Mouse (Mus musculus): ENCODE data around the gene Gsto2.

Gene Gsto2

GRCm38 (mm10) chr19:47891562-47892312, 26.4 kb downstream of the Gsto2 start:
- DNase-seq (ENCODE audit: low read depth) = no peak

- no peak for DNase-seq (ENCODE audit: low read depth)
Measured at GRCm38 (mm10) chr19:47893092-47893491, 27.8 kb downstream of the Gsto2 start.

- DNase-seq (ENCODE audit: low read depth) = no peak
Measured at GRCm38 (mm10) chr19:47898472-47899079, 33.2 kb downstream of the Gsto2 start.

- no peak for DNase-seq (ENCODE audit: low read depth)
Measured at GRCm38 (mm10) chr19:47900012-47900411, 34.7 kb downstream of the Gsto2 start.

- no peak for DNase-seq (ENCODE audit: low read depth)
Measured at GRCm38 (mm10) chr19:47900558-47900957, 35.2 kb downstream of the Gsto2 start.

- DNase-seq (ENCODE audit: low read depth) = no peak
Measured at GRCm38 (mm10) chr19:47902316-47903201, 37.2 kb downstream of the Gsto2 start.

DNA sequence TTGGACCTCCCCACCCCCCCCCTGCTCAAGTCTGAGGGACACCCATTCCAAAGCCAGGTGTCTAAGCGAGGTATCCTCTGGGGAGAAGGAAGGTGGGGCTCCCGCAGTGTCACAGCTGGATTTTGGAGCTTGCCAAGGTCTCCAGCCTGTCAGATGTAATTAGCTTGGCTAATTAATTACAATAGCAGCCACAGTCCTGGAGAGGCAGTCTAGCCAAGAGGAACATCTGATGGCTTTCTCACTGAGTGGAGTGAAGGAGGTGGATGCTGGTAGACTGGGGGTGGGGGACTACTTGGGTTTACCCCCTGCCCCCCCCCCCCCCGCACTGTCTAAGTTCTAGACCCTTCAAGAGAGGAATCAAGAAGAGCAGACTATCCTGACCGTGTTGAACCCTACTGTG, 38.3 kb downstream of the Gsto2 start:
- DNase-seq (ENCODE audit: low read depth) = no peak

- no peak for DNase-seq (ENCODE audit: low read depth)
Measured at GRCm38 (mm10) chr19:47905081-47905480, 39.7 kb downstream of the Gsto2 start.

DNA sequence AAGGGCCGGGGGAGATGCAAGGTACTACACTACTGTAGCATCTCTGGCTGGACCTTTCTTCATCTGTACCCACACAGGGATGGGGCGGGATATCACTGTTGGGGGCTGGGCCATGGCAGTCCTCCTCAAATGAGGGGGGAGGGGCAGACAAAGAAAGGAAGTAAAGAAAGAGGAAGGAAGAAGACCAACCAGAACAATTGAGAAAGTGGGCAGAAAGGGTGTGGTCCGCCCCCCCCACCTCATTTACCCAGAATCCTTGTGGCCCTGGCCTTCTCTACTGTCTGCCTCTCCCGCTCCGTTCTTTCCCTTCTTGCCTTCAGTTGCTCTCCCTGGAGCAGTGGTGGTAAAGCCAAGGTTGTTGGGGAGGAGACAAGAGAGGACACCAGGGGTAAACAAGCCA, 40.3 kb downstream of the Gsto2 start:
- no peak for DNase-seq (ENCODE audit: low read depth)

DNA sequence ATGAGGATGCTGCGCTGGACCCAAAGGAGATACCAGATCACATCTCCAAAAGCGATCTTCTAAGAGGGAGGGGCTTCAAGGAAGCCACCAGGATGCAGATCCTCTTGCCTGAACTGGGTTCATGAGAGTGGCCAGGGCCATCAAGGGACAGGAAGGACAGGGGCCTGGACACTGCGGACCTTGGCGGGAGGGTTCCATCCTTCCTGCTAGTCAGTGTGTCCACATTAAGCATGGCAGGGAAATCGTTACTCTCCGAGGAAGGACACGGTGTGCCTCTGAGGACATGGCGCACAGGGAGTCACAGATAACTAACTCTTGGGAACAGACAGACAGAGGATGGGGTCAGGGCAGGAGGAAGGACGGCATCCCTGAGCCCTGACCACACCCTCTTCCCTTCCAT, 42.3 kb downstream of the Gsto2 start:
- DNase-seq (ENCODE audit: low read depth) = no peak

DNA sequence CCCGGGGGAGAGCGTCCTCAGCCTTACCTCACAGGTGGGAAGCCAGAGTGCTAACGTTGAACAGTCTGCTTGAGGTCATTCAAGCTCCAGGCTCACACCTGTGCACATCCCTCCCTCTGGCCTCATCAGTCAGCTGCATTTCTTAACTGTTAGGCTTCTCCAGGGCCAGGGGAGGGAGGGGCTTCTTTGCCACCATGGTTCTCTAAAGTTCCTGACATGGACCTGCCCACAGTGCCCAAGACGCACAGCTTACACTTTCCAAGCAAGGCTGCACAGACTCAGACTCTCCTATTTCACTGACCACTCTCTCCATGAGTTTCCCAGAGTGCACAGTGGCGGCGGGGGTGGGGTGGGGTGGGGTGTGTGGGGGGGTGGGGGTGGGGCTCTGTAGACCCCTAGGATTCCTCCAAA, 43.6 kb downstream of the Gsto2 start:
- no peak for DNase-seq (ENCODE audit: low read depth)

DNA sequence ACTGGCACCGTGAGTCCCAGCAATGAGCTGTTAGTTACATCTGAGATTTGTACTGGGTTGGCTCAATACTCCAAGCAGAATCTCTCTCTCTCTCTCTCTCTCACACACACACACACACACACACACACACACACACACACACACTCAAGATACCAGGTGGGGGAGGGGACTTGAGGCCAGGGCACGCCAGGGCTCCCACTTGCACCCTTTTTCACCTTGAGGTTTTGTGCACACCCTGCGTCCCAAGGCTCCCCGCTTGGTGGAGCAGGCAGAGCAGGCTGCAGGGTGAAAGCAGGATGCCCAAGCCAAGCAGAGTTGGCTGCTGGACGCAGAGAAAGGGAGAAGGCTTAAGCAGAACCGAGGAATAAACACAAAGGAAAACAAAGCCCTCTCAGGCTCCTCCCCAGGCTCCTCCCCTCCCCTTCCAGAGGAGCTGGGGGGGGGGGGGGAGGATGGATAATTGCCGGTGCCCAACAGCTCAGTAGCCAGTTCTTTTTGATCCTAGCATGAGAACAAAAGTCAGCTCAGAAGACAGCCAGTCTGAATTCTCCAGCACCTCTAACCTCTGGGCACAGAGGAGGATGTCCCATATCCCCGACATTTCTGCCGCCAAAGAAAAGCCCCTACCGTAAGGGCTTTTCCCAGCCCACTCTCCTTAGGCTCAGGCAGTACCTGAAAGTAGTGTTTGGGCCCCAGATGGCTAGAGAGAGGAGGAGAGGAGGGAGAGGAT, 44.2 kb downstream of the Gsto2 start:
- DNase-seq (ENCODE audit: low read depth) = no peak

DNA sequence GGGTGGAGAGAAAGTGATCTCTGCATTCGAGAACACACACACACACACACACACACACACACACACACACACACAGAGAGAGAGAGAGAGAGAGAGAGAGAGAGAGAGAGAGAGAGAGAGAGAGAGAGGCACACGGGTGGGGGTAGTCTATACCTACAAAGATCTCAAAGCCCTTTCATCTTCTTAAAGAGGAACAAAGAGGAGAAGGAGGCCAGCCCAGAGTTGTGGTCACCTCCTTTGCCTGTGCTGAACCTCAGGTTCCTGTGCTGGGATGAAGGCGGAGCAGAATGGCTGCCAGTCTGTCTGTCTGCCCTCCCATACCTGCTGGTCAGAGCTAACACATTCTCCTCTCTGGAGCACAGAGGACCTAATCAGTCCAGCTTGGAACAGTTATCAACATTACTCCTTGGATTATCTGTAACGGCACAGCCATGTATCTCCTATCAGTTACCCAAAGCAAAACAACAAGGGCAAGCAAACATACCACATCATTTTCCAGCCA, 44.8 kb downstream of the Gsto2 start:
- peak; percentile 28 for DNase-seq (ENCODE audit: low read depth)

DNA sequence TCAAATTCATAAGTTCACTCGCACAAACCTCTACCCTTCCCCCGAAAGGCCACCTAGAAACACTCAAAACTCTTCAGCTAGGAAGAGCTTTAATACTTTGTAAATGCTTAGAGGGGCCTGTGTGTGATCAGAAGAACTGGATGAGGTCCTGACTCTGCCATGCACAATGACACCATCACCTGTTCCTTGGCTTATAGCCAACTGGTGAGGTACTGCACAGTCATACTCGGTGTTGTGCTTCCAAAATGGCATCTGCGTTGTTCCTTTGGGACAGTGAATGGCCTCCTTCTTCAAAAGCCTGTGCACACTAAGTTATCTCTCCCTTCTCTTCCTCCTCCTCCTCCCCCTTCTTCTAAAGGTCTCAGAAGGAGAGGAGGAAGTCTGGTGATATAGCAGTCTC, 45.4 kb downstream of the Gsto2 start:
- no peak for DNase-seq (ENCODE audit: low read depth)

GRCm38 (mm10) chr19:47913344-47913743, 48.0 kb downstream of the Gsto2 start:
- DNase-seq (ENCODE audit: low read depth) = no peak

GRCm38 (mm10) chr19:47914191-47914590, 48.9 kb downstream of the Gsto2 start:
- DNase-seq (ENCODE audit: low read depth) = no peak

DNA sequence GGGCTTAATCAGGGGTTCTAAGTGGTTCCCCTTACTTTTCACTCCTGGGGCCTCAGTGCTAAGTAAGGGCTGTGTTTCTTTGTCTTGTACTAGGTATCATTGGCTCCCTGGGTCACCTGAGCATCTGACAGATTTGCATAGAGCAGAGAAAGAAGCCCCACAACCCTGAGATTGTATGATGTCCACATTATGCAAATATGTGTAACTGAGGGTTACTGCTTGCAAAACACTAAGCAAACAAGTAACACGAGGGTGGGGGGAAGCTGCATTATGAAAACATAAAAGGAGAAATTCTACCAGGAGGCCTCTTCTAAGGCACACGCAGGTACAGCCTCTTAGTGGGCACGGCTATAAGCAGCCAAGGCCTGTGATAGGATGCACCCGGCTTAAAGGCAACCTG, 49.9 kb downstream of the Gsto2 start:
- DNase-seq (ENCODE audit: low read depth) = no peak

- no peak for DNase-seq (ENCODE audit: low read depth)
Measured at GRCm38 (mm10) chr19:47917396-47917795, 52.1 kb downstream of the Gsto2 start.

- no peak for DNase-seq (ENCODE audit: low read depth)
Measured at GRCm38 (mm10) chr19:47918016-47918415, 52.7 kb downstream of the Gsto2 start.

DNA sequence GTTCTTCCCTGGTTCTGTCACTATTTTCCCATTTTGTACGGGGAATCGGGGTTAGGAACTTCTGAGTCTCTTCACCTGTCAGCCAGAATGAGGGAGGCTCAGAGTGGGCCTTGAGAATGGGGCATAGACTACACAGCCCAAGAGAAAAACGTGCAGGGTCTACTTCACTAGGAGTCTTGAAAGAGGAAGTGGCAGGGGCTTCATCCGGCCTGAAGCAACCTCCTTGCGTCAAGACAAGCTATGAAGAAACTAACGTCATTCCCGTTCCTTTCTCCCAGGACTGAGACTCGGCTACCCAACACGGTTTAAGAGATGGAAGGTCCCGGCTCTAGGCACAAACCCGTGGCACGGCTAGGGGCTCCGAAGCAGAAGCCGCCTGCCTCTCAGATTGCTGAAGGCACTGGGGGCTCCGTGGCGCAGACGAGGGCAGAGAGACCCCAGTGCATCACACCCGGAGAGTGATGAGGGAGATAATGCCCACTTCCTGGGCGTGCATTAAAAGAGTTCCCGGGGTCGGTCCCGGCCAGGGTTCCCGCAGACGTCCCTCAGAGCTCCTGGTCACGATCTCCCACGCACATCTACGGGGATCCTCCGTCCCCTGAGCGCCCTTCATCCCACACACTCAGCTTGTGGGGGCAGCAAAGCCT, 53.2 kb downstream of the Gsto2 start:
- DNase-seq (ENCODE audit: low read depth) = peak; percentile 47

Data from c-Kit-positive CD71-negative TER-119-negative erythroid progenitor cells, embryonic 14.5 days (primary cell).